Mouse (Mus musculus) A20 (cell line): Measurements from ENCODE around the gene Scand1.

ENCODE experiments used
- DNase-seq: peaks from one replicate; pipeline ENCODE4 v3.0.0-alpha.2; 2011; ENCODE audit warnings: low read depth, low spot score

Gene Scand1

GRCm38 (mm10) chr2:156312297-156312897, at the start of gene Scand1, which contains the start of gene Cnbd2:
Gene Scand1, minus strand, starts transcription at chr2:156312704.
Gene Cnbd2, plus strand, starts transcription at chr2:156312299.
- DNase-seq, result peak; percentile 94

GRCm38 (mm10) chr2:156356031-156356430, 43.5 kb upstream of the Scand1 start:
- DNase-seq, result no peak

- no peak for DNase-seq
These were observed 40.8 kb upstream of the Scand1 start for GRCm38 (mm10) chr2:156353265-156353692.

- DNase-seq, result no peak
These were observed 40.1 kb upstream of the Scand1 start for GRCm38 (mm10) chr2:156352413-156353165.

- DNase-seq, result peak; percentile 31
These were observed 38.7 kb upstream of the Scand1 start for GRCm38 (mm10) chr2:156351243-156351642.

- no peak for DNase-seq
These were observed 36.9 kb upstream of the Scand1 start for GRCm38 (mm10) chr2:156349286-156349848.

- no peak for DNase-seq
These were observed 36.3 kb upstream of the Scand1 start for GRCm38 (mm10) chr2:156348812-156349211.

- peak; percentile 34 for DNase-seq
These were observed 32.5 kb upstream of the Scand1 start for GRCm38 (mm10) chr2:156344775-156345532.

- no peak for DNase-seq
These were observed 27.6 kb upstream of the Scand1 start for GRCm38 (mm10) chr2:156340078-156340477.

GRCm38 (mm10) chr2:156331446-156331965, 19.0 kb upstream of the Scand1 start:
- no peak for DNase-seq

- DNase-seq, result no peak
These were observed 18.2 kb upstream of the Scand1 start for GRCm38 (mm10) chr2:156330681-156331080.

- DNase-seq, result no peak
These were observed 12.2 kb upstream of the Scand1 start for GRCm38 (mm10) chr2:156324681-156325080.

GRCm38 (mm10) chr2:156324116-156324588, 11.6 kb upstream of the Scand1 start:
- DNase-seq, result no peak

- no peak for DNase-seq
These were observed 9.0 kb upstream of the Scand1 start for GRCm38 (mm10) chr2:156321538-156321937.

- no peak for DNase-seq
These were observed 6.0 kb upstream of the Scand1 start for GRCm38 (mm10) chr2:156318491-156318890.

GRCm38 (mm10) chr2:156314811-156315210, 2.3 kb upstream of the Scand1 start:
- no peak for DNase-seq

GRCm38 (mm10) chr2:156313153-156313552, 649 bp upstream of the Scand1 start:
- peak; percentile 63 for DNase-seq

GRCm38 (mm10) chr2:156311841-156312291, 638 bp downstream of the Scand1 start:
- peak; percentile 81 for DNase-seq

GRCm38 (mm10) chr2:156311441-156311840, 1.1 kb downstream of the Scand1 start:
- DNase-seq, result peak; percentile 76

GRCm38 (mm10) chr2:156310945-156311344, 1.6 kb downstream of the Scand1 start:
- no peak for DNase-seq

- DNase-seq, result no peak
These were observed 2.0 kb downstream of the Scand1 start for GRCm38 (mm10) chr2:156310455-156310854.
